Mouse (Mus musculus) frontal cortex, postnatal 36 days (tissue): ENCODE data around the gene Prkacb.

Experiments used
- DNase-seq, 2 experiments: peaks; one replicate each; pipeline ENCODE4 v3.0.0; 2022; ENCODE audit warnings: low spot score in 2 of 2

The Prkacb gene

DNA sequence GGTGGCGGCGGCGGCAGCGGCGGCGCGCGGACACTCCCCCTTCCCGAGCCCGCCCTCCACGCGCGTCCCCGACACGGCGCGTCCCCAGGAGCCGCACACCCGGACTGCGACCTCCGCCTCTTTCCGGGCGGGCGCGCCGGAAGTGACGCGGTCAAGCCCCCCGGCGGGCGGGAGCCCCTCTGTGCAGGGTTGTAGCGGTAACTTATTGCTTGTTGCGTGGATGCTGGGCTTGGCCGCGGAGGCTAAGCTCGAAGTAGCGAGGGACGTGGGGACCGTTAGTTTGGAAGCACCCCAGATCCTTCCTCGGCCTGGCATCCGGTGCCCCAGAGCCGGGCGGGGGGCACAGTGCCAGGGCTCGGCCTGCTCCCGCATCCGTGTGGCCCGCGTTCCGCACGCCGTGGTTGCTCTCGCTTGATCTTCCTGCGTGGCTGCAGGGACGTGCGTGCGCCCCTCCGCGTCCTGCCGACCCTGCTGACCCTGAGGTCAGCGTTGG, at the start of gene Prkacb:
Prkacb (minus strand) TSS at position 90 of the 493 bp plus-strand sequence.
- DNase-seq = peak; percentile 90 to 92

DNA sequence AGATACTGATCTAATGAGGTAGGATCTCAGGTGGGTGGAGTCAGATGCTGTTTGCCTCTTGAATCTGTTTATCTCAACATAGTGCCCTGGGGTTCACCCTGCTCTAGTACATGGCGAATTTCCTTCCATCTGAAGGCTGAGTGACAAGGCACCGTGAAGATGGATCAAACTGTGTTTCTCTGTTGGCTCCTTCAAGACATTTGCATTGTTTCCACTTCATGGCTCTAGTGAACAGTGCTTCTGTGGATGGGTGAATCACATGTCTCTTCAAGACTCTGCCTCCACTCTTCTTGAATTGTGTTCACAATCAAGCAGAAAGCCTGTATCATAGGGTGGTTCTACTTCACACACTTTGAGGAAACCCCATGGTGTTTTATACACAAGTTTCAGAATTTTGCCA, 47.5 kb upstream of the Prkacb start:
- no peak for DNase-seq

DNA sequence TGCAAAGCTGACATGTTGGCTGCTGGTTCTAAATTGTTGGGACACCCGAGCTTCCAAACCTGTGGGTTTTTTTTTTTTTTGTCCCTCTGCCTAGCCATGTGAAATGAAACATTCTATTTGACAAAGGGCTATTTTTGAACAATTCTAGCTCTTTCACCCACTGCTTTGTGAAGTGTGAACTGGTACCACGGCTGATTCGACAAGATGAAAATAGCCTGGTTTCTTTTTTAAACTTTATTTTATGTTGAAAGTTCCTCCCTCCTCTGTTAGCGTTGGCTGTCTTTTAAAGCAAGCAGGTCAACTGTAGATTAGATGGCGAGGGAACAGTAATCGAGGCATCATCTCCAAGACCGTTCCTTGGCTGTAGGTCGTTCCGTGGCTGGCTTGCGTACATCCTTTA, 44.6 kb upstream of the Prkacb start:
- peak in 1 of 2 experiments; percentile 52 for DNase-seq

DNA sequence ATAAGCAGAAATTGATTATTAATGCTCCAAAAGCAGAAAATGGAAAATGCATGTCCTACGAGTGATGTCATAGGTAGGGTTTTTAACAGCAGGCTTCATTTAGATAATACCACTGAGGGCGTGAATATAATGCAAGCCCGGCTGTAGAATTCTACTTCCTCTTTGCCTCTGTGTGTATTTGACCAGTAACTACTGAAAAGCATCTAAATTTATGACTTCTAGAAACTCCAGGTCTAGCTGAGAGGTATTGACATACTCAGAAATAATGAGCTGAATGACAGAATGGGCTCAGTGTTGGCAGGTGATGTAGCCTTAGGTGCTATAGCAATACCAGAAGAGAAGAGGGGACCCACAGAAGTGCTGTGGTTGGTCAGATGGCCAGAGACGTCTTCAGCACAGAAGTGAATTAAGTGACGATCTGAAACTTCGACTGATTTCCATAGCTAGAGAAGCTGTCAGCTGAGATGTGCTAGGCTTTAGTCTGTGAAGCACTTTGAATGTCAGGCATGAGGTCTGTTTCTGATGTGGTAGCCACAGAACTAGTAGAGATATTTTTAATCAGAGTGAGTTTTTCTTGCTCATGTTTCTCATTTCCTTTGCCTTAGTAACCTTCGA, 41.8 kb upstream of the Prkacb start:
- no peak for DNase-seq

DNA sequence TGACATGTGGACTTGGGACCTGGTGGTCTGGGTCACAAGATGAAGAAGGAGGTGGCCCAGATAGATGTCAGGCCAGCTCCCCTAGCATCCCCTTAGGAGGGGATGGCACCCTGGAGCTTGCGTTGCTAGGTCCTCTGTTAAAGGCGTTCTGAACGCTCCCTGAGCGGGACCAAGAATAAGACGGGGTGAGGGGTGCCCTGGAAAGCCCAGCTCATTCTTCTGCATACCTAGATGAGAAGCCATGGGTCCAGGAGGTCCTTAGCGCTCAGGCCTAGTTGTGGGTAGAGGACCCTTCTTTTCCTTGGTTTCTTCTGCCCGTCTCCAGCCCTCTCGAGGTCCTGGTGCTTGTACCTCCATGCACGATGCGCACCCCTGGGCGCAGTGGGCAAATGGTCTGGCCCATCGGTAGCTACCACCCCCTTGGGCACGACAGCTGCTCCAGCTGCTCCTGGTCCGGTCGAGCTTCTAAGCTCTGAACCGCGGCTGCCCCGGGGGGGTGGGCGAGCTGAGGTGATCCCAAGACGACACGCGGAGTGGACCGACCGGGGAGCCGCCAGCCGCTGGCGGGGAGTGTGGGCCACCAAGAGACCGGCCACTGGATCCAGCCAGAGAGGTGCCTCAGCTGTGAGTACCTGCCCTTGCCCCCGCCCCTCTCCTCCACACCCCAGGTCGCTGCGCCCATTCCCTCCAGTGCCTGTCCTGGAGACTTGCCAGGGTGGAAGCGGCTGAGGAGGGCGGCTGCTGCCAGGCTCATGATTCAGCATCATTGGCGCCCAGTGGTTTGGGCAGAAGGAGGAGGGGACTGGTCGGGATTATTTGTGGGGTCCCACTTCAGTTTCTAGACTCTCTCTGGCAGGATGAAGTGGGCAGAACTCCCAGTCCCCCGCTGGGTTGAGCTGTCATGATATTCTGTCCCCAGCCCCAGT, 39.4 kb upstream of the Prkacb start, which contains the start of gene Ttll7:
Ttll7 (plus strand) TSS at position 402 of the 926 bp plus-strand sequence.
- peak; percentile 89 to 91 for DNase-seq

DNA sequence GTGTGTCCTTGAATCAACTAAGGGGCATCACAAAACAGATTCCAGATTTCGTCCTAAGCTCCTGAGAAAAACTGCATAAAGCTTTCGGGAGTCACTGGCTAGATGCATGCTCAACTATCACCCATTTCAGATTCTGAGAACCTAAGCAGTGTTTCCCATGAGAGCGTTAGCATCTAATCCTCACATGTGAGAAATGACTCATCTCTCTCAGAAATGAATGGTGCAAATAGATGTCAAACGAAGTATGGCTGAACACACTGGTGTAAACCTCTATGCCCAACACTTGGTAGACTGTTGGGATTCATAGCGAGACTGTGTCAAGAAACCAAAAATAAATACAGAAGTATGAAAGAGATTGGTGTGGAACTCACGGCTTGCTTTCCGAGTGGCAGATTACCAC, 36.6 kb upstream of the Prkacb start:
- DNase-seq = no peak

DNA sequence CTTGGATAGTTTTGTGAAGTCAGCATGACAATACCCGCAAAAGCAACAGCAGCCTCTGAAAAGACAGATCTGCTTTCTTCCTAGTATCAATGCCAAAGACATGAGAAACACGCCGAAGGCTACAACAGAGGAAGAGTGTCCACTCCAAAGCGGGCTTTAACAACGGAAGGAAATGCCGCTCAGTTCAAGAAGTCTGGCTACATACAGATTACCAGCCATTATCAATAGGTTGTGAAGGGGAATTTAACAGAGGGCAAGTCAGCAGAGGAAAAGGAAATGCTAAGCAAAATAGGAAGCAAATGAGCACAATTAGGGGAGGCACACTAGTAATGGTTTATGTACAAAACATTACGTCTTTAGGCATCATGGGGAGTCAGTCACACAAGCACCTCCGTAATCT, 35.3 kb upstream of the Prkacb start:
- no peak for DNase-seq

DNA sequence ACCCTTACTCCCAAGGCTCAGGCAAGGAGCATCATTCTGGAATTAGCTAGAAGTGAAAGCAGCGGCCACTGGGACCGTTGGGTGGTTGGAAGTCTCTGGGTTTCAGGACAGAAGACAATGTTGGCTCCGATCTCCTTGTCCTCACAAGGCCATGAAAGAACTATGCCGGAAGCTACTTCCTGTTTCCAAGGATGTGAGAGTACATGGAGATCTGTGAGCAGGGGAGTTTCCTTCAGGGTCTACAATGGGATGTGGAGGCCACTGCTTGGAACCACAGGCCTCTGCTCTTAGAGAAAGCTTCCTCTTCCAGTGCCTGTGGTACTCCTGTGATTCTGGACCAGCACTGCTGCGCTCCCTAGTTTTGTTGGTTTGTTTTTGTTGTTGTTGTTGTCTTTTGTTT, 33.4 kb upstream of the Prkacb start:
- DNase-seq = no peak

DNA sequence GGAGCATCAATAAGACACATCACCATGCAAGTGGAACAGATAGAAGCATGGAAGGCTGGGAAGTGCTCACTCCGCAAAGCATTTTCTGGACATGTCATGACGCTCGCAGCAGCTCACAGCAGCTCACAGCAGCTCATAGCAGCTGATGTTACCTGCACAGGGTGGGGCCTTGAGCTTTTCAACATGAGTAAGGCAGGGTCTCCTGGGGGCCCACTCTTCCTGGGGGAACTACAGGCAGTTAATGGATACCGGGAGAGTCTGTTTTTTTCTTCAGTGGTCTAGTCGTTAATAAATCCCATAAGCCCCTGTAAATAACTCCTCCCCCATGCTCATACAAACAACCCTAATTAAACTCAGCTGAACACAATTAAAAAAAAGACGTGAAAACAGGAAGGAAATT, 30.7 kb upstream of the Prkacb start:
- no peak for DNase-seq

DNA sequence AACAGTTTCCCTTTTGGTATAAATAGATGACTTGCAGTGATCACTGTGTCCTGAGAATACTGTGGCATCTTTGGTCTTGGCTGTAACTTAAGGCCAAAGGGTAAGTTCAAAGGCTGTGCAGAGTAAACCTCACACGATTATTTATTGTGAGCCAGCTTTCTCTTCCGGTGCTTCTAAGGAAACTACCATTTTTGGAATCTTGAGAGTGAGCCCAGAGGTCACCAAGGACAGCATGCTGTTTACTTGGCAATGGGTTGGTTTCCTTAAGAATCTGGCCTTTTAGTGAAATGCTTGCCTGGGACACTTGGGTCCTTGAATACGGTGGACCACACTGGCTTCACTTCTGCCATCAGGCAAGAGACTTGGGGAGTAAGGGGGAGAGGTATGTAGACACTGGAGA, 30.0 kb upstream of the Prkacb start:
- DNase-seq = no peak

DNA sequence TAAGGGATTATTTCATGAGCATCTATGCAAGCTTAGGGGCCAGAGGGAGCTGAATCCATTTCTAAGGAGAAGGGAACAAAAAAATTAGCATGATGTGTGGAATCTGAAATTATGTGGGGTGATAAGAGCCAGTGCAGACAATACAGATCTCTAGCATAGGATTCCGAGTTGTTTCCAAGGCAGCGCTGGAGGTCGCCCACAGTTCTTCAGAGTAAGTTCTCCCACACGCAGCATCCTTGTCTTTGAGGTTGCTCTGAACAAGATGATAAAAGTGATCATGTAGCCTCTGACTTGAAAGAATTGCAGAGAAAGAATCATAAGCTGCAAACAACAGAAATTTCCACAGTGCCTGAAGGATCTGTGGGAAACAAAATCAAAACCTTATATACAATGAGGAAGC, 7.9 kb upstream of the Prkacb start:
- no peak for DNase-seq

DNA sequence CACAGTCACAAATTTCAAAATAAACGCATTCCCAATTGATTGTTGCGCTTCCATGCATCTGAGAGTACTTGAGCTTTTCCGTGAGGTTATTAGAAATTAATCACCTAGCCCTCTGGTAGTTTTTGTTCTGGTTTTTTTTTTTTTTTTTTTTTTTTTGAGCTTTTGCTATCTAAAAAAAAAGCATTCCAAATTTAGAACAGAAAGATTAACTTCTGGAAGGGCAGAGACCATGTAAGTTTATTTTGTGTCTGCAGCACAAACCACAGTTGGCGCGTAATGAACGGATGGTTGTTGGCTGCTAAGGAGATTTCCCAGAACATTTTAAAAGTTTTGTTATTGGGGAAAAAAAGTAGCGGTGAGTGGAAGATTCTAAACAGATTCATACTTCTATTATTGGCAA, 834 bp upstream of the Prkacb start:
- no peak for DNase-seq

DNA sequence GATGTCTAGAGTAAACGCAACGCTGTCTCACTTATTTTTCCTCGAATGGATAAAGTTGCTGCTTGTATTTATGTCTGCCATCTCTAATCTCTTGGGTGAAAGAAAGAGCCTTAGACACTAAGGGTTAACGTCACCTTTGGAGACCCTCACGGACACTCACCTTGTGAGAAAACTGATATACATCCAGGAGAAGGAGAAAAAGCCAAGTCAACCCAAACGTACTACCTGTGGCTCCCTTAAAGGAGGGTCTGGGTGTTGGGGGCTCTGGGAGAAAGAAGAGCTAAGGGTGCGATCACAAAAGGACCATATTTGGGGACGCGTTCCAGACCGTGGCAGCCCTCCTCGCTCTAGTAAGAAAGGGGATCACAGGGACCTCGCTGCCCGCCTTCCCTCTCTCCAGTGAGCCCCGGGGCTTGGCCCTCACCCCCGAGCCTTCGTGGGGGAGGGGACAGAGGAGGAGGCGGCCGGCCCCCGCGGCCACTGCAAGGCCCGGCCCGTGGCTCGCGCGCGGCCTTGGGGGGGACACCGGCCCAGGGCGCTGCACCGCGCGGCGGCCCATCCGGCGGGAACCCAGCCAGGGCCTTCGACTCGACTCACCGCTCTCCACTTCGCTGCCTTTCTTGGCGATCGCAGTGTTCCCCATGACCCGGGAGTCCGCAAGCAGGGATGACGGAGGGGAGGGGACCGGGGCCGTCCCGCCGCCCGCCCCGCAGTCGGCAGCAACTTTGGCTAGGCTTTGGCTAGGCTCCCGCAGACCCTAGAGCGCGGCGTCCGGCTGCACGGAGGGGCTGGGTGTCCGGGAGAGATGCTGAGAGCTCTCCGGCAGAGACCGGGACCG, 530 bp downstream of the Prkacb start:
- peak in 1 of 2 experiments; percentile 4 for DNase-seq

DNA sequence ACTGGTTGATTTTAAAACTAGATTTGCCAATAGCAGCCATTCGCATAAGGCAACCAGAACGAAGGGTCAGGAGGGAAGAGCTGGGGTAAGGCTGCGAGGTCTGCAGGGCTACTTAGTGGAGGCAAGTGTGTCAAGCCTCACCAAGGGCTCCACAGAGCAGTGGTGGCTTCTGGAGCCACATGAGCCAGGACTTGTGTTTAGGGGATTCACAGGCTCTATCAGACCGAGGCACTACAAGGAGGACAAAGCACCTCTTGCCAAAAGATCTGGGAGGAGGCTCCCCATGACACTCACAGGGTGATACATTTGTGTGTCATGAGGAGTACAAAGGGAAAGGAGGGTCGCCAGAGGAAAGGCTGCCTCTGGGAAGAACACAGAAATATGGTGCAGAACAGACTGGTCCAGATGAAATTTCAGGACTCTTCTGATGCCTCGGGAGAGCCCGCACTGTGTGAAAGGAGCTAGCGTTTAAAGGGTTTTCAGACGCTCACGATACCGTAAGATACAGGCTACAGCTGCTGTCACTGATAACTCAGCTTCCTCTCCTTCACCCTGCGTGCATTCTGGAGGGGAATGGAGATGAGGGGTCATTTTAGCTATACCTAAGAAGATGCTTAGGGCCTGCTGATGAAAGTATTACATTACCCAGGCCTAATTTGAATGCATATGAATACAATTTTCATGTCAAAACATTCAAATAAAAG, 19.1 kb downstream of the Prkacb start:
- no peak for DNase-seq

DNA sequence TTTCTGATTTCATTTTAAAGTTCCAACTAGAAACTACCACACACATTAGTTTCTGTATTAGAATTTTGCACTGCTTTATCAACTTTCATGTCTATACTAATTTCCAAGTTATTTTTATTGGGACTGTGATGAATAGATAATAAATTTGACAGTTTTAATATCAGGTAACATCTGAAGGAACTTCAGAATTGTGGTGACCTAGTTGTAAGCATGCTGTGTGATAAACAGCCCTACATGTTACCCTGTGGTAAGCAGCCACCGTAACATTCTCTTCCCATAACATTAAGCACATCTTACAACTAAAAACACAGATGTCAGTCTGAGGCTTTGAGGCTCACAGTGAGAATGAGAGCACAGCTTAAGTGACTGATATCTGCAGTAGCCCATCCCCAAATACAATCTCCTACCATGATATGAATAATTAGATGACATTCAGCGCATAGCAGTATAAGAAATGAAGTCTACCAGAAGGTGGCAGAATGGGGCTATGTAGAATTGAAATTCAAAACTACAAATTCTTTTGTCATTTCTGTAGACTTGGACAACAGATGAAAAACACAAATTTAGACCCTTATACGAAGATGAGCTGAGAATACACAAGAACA, 20.5 kb downstream of the Prkacb start:
- DNase-seq = no peak

DNA sequence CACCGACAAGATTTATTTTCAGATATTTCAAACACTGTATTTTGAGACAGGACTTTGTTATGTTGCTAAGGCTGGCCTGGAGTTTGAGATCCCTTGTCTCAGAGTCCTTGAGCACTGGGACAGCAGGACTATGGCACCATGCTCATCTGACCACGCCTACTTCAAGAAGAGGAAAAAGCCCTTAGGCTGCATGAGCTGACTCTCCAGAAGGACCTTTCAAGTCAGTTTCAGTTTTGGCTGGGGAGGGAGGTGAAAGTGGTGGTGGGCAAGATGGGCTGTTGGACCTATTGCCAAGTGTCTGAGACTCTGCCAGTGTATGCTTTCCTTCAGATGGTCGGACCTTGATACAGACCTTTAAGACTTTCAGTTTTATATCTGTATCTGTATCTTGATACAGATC, 28.6 kb downstream of the Prkacb start:
- DNase-seq = no peak

DNA sequence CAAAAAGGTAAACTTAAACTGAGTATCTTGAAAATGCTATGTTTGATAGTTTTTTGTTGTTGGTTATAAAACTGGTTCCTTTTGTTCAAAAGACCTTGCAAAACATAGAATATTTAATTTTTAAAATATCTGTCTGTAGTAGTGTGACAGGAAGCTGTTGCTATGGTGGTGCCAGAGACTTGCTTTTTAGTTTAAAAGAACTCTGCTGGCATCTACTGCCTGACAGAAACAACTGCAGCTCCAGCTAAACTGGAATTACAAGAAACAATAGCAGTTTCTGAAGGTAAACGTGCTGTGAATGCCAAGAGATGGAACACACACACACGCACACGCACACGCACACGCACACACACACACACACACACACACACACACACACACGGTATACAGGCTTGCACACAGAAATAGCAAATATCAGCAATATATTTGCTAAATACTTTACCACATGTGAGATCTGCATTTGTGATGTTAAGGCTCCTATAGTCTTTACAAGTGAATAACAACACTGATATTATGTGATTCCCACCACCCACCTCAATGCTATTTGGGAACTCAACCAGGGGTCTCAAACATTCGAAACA, 29.1 kb downstream of the Prkacb start:
- DNase-seq = peak in 1 of 2 experiments; percentile 31

DNA sequence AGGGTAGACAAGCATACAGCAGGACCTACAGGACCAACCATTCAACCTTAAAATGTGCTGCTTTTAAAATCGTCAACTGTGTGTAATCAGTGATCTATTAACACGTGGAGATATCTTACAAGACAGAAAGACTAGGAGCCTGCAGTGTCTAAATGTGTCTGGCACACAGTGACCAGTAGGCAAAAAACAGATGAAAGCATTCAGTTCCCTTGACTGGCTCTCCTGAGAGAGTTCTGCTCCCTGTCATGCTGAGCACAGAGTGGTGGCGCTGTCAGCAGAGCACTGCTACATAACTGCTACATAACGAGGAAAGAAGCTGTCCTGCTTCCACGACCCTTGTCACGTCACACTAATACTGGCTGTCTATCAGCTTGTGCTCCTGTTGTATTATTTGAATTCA, 30.2 kb downstream of the Prkacb start:
- DNase-seq = no peak

DNA sequence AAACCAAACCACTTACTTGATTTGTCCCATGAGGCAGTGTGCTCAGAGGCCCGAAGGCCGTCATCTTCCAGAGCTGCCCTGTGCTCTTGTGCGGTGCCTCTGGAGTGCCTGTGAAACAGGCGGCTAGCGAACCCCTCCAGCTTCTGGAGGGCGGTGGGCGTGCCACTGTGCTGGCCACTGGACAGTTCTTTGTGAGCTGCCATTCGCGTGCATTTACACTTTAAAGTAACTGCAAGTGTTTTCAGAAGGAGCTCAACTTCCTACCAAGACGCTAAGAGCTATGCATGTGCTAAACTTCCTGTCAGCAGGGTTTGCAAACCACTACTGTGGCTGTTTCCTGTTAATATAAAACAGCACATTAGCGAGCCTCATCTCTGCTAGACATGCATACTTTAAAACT, 31.7 kb downstream of the Prkacb start:
- DNase-seq = no peak

DNA sequence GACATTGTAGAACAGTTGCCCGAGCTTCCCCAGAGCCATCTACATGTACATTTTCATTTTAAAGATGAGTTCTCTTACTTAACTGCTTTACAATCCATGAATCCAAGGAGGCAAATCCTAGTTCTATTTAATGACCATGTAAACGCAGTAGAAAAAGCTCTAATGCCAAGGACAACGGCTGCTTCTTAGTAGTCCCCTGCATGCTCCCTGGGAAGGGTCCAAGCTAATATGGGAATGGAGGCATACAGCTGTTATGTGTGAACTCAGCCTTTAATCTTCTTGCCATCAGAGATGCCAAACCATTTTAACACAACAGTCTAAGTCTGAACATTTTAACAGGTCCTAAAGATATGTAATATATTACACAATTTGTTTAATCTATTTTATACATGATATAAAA, 32.5 kb downstream of the Prkacb start:
- no peak for DNase-seq

DNA sequence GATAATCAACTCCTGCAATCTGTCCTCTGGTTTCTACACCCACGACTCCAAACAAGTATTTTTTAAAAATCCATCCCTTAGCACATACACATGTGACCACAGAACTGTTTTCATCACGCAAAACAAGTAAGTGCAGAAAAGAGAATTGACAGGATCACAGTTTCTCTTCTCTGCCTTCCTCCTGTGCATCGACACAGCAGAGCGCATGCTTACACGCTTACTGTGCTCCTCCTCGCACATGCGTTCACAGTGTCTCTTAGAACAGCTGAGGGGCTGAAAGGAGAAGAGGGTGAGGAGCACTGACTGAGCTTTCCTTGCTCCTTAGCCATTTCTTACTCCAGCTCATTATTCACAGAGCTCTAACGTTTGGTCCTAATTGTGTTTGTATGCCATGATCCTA, 33.9 kb downstream of the Prkacb start:
- DNase-seq = no peak
